Mouse (Mus musculus) CD4-positive helper T cell, adult 2 months (primary cell): Measurements from ENCODE around the gene Ppp3r1.
"Not testable (repeated sequence)": the region's sequence is repeated elsewhere in the genome, so short reads cannot be mapped to it uniquely, and the experiment has no call there.

Source experiments
- DNase-seq: peaks from one replicate; pipeline ENCODE4 v3.0.0-alpha.2; 2012; ENCODE audit warnings: low read depth, missing footprints, low spot score

Gene Ppp3r1

DNA sequence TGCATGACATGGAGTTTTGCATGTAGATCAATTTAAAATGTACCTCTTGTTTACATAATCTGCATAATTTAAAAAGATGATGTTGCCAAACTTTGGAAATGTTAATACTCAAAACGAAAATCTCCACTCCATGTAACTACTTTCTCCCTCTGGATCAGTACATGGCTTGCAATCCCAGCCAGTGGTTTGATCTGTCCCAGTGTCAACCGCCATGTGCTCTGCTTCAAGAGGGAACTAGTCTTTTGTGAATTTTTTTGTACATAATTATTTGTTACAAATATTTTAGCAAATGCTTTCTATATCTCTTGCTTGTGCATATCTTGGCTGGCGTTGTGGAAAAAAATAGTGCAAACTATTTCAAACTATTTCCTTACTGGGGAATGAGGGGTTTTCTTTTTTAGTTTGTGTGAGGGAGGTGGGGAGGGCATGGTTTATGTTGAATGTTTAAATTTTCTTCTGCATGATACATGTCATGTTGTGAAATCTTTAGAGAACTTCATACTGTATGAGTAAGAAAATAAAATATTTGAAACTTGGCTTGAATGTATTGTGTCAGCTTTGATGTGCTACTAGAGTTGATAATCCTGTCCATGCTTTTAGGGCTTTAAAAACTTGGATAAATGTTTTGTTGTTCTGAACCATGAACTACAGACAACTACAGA is 40.9 kb downstream of the Ppp3r1 start:
- DNase-seq: no peak

DNA sequence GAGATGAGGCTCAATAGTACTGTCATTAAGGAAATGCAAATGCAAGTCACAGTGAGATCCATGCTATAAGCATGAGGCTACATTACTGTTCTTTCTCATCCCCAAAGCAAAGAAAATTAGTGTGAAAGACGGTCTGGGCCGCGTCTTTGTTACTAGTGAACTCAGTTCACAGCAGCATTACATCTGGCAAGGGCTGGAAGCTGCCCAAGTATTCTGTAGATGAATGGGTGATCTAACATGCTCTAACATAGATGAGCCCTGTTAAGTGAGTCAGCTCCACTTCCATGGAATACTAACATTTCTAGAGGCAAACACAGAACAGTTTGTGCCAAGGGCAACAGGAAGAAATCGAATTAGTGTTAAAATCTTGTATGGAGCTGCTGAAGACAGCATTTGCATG is 41.9 kb downstream of the Ppp3r1 start:
- no peak for DNase-seq

- DNase-seq: no peak
Observed at GRCm38 (mm10) chr11:17202481-17202880, 43.4 kb downstream of the Ppp3r1 start.

- DNase-seq: peak; percentile 97
Observed at GRCm38 (mm10) chr11:17211258-17212140, 52.4 kb downstream of the Ppp3r1 start, which contains the start of gene Pno1. Pno1 (minus strand) TSS chr11:17211568.

- peak; percentile 42 for DNase-seq
Observed at GRCm38 (mm10) chr11:17212141-17212495, 53.1 kb downstream of the Ppp3r1 start.

GRCm38 (mm10) chr11:17212903-17213509 is 53.9 kb downstream of the Ppp3r1 start:
- DNase-seq: no peak

DNA sequence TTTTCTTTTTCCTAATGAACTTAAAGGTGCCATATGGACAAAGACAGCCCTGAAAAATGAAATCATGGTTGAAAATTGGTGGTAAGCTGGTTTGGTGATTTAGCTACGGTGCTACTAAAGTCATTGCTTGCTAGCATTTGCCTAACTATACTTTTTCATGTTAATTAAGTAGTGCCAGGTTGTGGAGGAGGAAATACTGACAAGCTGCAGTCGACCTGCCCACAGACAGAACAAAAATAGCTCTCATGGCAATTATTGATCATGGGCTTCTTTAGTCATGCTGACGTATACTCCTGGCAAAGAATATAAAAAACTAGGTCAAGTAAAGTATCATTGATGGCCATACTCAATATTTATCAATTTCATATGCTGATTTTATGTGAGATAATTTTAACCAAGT is 56.4 kb downstream of the Ppp3r1 start:
- DNase-seq: no peak

DNA sequence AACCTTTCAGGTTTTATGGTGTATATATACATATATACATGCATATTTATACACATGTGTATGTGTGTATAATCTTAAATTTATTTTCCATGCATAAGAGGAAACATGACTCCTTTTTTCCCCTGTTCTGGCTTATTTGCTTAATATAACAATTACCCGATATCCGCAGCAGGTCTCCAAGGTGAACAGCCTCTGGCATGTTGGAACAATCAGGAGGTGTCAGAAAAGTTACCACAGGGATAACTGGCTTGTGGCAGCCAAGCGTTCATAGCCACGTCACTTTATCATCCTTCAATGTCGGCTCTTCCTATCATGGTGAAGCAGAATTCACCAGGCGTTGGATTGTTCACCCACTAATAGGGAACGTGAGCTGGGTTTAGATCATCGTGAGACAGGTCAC is 62.1 kb downstream of the Ppp3r1 start:
- DNase-seq: no peak

DNA sequence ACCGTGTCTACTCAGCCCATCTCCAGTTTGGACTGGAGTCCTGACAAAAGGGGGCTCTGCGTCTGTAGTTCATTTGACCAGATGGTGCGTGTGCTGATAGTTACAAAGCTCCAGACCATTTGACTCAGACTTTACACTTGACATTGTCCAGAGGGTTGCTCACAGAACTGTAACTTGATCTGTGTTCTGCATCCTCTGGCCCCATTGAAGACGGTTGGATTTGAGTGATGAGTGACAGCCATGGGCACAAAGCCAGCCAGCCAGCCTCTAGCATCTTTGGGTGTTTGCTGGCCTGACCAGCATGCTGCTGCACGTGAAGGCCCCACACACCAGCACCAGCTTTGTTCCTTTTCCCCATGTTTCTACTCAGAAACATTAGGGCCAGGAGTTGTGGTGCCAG is 73.7 kb downstream of the Ppp3r1 start:
- no peak for DNase-seq

GRCm38 (mm10) chr11:17236449-17237037 is 77.5 kb downstream of the Ppp3r1 start:
- no peak for DNase-seq

- not testable (repeated sequence) for DNase-seq
Observed at GRCm38 (mm10) chr11:17238598-17238997, 79.5 kb downstream of the Ppp3r1 start.

- DNase-seq: no peak
Observed at GRCm38 (mm10) chr11:17248715-17249114, 89.7 kb downstream of the Ppp3r1 start.
